Mouse (Mus musculus) brain, embryonic 14.5 days (tissue): ENCODE data around the gene Txnrd3.

Experiments used
- CTCF ChIP-seq: fragments of 200-500 bp; IDR thresholded peaks from 2 replicates; pipeline ENCODE4 v1.5.1; 2012; ENCODE audit warnings: inconsistent platforms, mild to moderate bottlenecking, moderate library complexity, borderline replicate concordance; ENCODE audit not compliant: insufficient read depth, insufficient read length; ENCODE audit errors: extremely low read depth
- POLR2A ChIP-seq: fragments of 200-500 bp; IDR thresholded peaks from 2 replicates; pipeline ENCODE4 v1.6.1; 2012; ENCODE audit warnings: mild to moderate bottlenecking, inconsistent platforms, borderline replicate concordance; ENCODE audit not compliant: poor library complexity, insufficient read depth, insufficient read length, severe bottlenecking; ENCODE audit errors: extremely low read depth

GRCm38 (mm10) chr6:89628045-89628785 lies 15.6 kb upstream of the Txnrd3 start:
- TF ChIP-seq CTCF: no peak
- TF ChIP-seq POLR2A: no peak
